Mouse (Mus musculus) forebrain, postnatal 0 days (tissue): ENCODE results near the gene Nkx2-4. TPM values are rescaled to one million over a fixed set of nuclear protein-coding genes. Genes with fewer than 3 reads are reported as not detected.

ENCODE experiments used
- ATAC-seq: fragments of 200-750 bp; cut with Nextera tagmentation; 2 replicates; pipeline ENCODE4 v1.8.0; 2017; ENCODE audit warnings: mild to moderate bottlenecking, moderate library complexity
- DNase-seq: peaks from one replicate; pipeline ENCODE4 v3.0.0-alpha.2; 2015
- H3K27ac ChIP-seq: fragments of 300-500 bp; sonication (generic); 2 replicates; pipeline ENCODE4 v1.5.1; 2014; ENCODE audit warnings: low read depth, mild to moderate bottlenecking, antibody characterized with exemption, low read length, moderate library complexity, mixed read lengths
- H3K27me3 ChIP-seq: fragments of 300-500 bp; sonication (generic); 2 replicates; pipeline ENCODE4 v1.6.1; 2014; ENCODE audit warnings: mild to moderate bottlenecking, low read length, mixed read lengths; ENCODE audit not compliant: insufficient read depth
- H3K36me3 ChIP-seq: fragments of 300-500 bp; sonication (generic); 2 replicates; pipeline ENCODE4 v1.6.1; 2014; ENCODE audit warnings: mild to moderate bottlenecking, moderate library complexity; ENCODE audit not compliant: insufficient read depth
- H3K4me1 ChIP-seq: fragments of 300-500 bp; sonication (generic); 2 replicates; pipeline ENCODE4 v1.6.1; 2014; ENCODE audit warnings: antibody characterized with exemption; ENCODE audit not compliant: insufficient read depth
- H3K4me2 ChIP-seq: fragments of 300-500 bp; sonication (generic); 2 replicates; pipeline ENCODE4 v1.6.1; 2014; ENCODE audit warnings: low read depth, mild to moderate bottlenecking, moderate library complexity
- H3K4me3 ChIP-seq: fragments of 300-500 bp; sonication (generic); 2 replicates; pipeline ENCODE4 v1.5.1; 2014; ENCODE audit warnings: low read depth, low read length, mixed read lengths
- H3K9ac ChIP-seq: fragments of 300-500 bp; sonication (generic); 2 replicates; pipeline ENCODE4 v1.6.1; 2014; ENCODE audit warnings: mild to moderate bottlenecking
- H3K9me3 ChIP-seq: fragments of 300-500 bp; sonication (generic); 2 replicates; pipeline ENCODE4 v1.6.1; 2016; ENCODE audit warnings: low read length
- CTCF ChIP-seq: sonication (generic); IDR thresholded peaks from 2 replicates; pipeline ENCODE4 v1.5.1; 2016; ENCODE audit warnings: antibody characterized with exemption, control low read depth, low read depth
- WGBS: fragments of 180-500 bp; shearing (Covaris S2); extraction: QIAGEN DNeasy Blood & Tissue Kit; methylation state at CpG from one replicate; pipeline ENCODE4 v1.1.7; 2014; 5-methylcytosine and 5-hydroxymethylcytosine counted together
- polyA plus RNA-seq: library from polyadenylated mRNA; unstranded; fragments of >200 nt; fragmentation: Nextera tagmentation; extraction: Ambion mirVana; gene quantifications from 2 replicates; pipeline ENCODE4 v1.2.1, GENCODE M21; 2015
- total RNA-seq: library from RNA; depleted of rRNA; stranded (reverse); fragments of >200 nt; gene quantifications from 2 replicates; pipeline ENCODE4 v1.2.3, GENCODE M21; 2014; rRNA removed

Gene Nkx2-4
- total and polyA plus RNA-seq, 2 experiments from 2014 or later: 1.2 to 10.1 TPM

- TF ChIP-seq CTCF: no peak
- H3K27me3 ChIP-seq: no peaks in the 10 kb centered on the region
- H3K36me3 ChIP-seq: peaks cover 21% of the 10 kb centered on the region
- H3K4me3 ChIP-seq: no peak overlapping the region
- H3K4me1 ChIP-seq: no peaks in the 10 kb centered on the region
- H3K27ac ChIP-seq: no peak overlapping the region
- H3K4me2 ChIP-seq: no peak overlapping the region
- no peak overlapping the region for H3K9ac ChIP-seq
- no peak for DNase-seq
- no peak for ATAC-seq
- H3K9me3 ChIP-seq: no peaks in the 10 kb centered on the region
- WGBS: 83% methylated on average over 2 of the region's 2 CpGs
Observed at GRCm38 (mm10) chr2:147053229-147053892, 31.9 kb downstream of the Nkx2-4 start.

GRCm38 (mm10) chr2:147047051-147047450 lies 38.2 kb downstream of the Nkx2-4 start:
- 70% methylated on average over 3 of the region's 3 CpGs for WGBS
- H3K36me3 ChIP-seq: peaks cover 32% of the 10 kb centered on the region
- H3K4me1 ChIP-seq: no peaks in the 10 kb centered on the region
- no peak for TF ChIP-seq CTCF
- H3K4me2 ChIP-seq: no peak overlapping the region
- H3K4me3 ChIP-seq: no peak overlapping the region
- no peak for DNase-seq
- no peak overlapping the region for H3K9ac ChIP-seq
- no peak for ATAC-seq
- H3K27me3 ChIP-seq: no peaks in the 10 kb centered on the region
- no peak overlapping the region for H3K27ac ChIP-seq
- H3K9me3 ChIP-seq: no peaks in the 10 kb centered on the region

- Histone ChIP-seq H3K36me3 (peaks cover 32% of the 10 kb centered on the region), H3K27ac (no peak overlapping the region), H3K9me3 (no peaks in the 10 kb centered on the region), H3K9ac (no peak overlapping the region), H3K4me2 (no peak overlapping the region), H3K27me3 (no peaks in the 10 kb centered on the region), H3K4me3 (no peak overlapping the region), H3K4me1 (no peaks in the 10 kb centered on the region)
- 95% methylated on average over 2 of the region's 2 CpGs for WGBS
- no peak for ATAC-seq
- TF ChIP-seq CTCF: no peak
- DNase-seq: no peak
Observed at GRCm38 (mm10) chr2:147035864-147036263, 49.4 kb downstream of the Nkx2-4 start.

Other genes with a start within 250 kb of the Nkx2-4 start
- gene Kiz, start 229.6 kb downstream of the Nkx2-4 start, total RNA-seq: 14.5 and 18.2 TPM in 2 replicates
- gene Kiz, start 229.6 kb downstream of the Nkx2-4 start, polyA plus RNA-seq: 17.0 and 18.1 TPM in 2 replicates
- gene Xrn2, start 72.4 kb downstream of the Nkx2-4 start, total RNA-seq: 94.6 and 95.8 TPM in 2 replicates
- 67.8 and 78.9 TPM in 2 replicates for gene Xrn2, start 72.4 kb downstream of the Nkx2-4 start, polyA plus RNA-seq
- 7.1 and 7.9 TPM in 2 replicates for gene Nkx2-2, start 108.8 kb upstream of the Nkx2-4 start, total RNA-seq
- gene Nkx2-2, start 108.8 kb upstream of the Nkx2-4 start, polyA plus RNA-seq: 3.4 and 6.0 TPM in 2 replicates